In genomic region chr1:153097017-153097675, GRCm38 (mm10) we compare ENCODE assay signal across 21 mouse cellular contexts.
A peak's percentile ranks its signal among the peaks of the same experiment; 100 is the strongest.
DNase-seq lines count a peak whose midpoint lies in the region; ATAC-seq and TF ChIP-seq lines count a peak whose summit lies in the region.
"Had no signal": no experiment of that assay in that cellular context is flagged by ENCODE, and none has a peak within 500 bp of the region (broad histone marks: within the 10 kb centered on the region; RNA-seq: fewer than 3 reads in every experiment).

No protein-coding gene starts in this region.

- no peak for DNase-seq in forebrain, postnatal 0 days
- DNase-seq in forebrain, embryonic 10.5 days (ENCODE audit: extremely low spot score, low spot score), result no peak
- no peak for DNase-seq in kidney, adult 11 months
- DNase-seq in midbrain, postnatal 0 days (ENCODE audit: low spot score), result no peak
- DNase-seq in midbrain, embryonic 10.5 days (ENCODE audit: low spot score), result no peak
- DNase-seq in liver, embryonic 11.5 days (ENCODE audit: low spot score), result no peak
- no peak for DNase-seq in ovary, adult 18-20 months (ENCODE audit: low spot score)
- DNase-seq: adrenal gland, postnatal 36 days; cerebellum, adult 9-11 months; gastrocnemius, postnatal 14 days; heart, adult 18-20 months; kidney, postnatal 14 days; layer of hippocampus, postnatal 36 days had no signal

- no peak overlapping the region for H3K4me2 ChIP-seq in forebrain, postnatal 0 days (ENCODE audit: low read depth)
- H3K4me2 ChIP-seq in kidney, embryonic 16.5 days (replicated peaks; ENCODE audit: low read depth, low read length), result no peak overlapping the region
- H3K4me2 ChIP-seq in midbrain, postnatal 0 days (ENCODE audit: low read depth, low read length, poor library complexity, severe bottlenecking), result no peak overlapping the region
- H3K4me2 ChIP-seq in liver, embryonic 11.5 days, result no peak overlapping the region
- H3K4me2 ChIP-seq: hindbrain, embryonic 13.5 days; limb, embryonic 12.5 days; liver, embryonic 12.5 days; neural tube, embryonic 12.5 days had no signal

- no peaks in the 10 kb centered on the region for H3K4me1 ChIP-seq in forebrain, postnatal 0 days (ENCODE audit: insufficient read depth)
- peaks cover 64% of the 10 kb centered on the region for H3K4me1 ChIP-seq in forebrain, embryonic 10.5 days
- peaks cover 20% of the 10 kb centered on the region for H3K4me1 ChIP-seq in kidney, embryonic 16.5 days (ENCODE audit: insufficient read depth, low read length)
- no peaks in the 10 kb centered on the region for H3K4me1 ChIP-seq in midbrain, postnatal 0 days (ENCODE audit: insufficient read depth, low read length)
- H3K4me1 ChIP-seq in midbrain, embryonic 10.5 days, result peaks cover 44% of the 10 kb centered on the region
- H3K4me1 ChIP-seq in liver, embryonic 11.5 days (replicated peaks; ENCODE audit: control insufficient read depth, insufficient read depth, low read length), result no peaks in the 10 kb centered on the region

- H3K27me3 ChIP-seq in forebrain, postnatal 0 days (ENCODE audit: insufficient read depth, low read length), result no peaks in the 10 kb centered on the region
- H3K27me3 ChIP-seq in forebrain, embryonic 10.5 days (ENCODE audit: poor library complexity, severe bottlenecking), result peaks cover 37% of the 10 kb centered on the region
- H3K27me3 ChIP-seq in kidney, embryonic 16.5 days (ENCODE audit: insufficient read depth, low read length), result no peaks in the 10 kb centered on the region
- H3K27me3 ChIP-seq in midbrain, postnatal 0 days (ENCODE audit: insufficient read depth, low read length), result no peaks in the 10 kb centered on the region
- peaks cover 21% of the 10 kb centered on the region for H3K27me3 ChIP-seq in midbrain, embryonic 10.5 days (ENCODE audit: low read depth, poor library complexity, severe bottlenecking)
- H3K27me3 ChIP-seq in liver, embryonic 11.5 days (replicated peaks; ENCODE audit: control insufficient read depth, insufficient read depth, low read length), result 0 out of 2 replicates have a peak, but pooled peaks cover 5% of the 10 kb centered on the region
- H3K27me3 ChIP-seq: limb, embryonic 12.5 days; neural tube, embryonic 12.5 days had no signal

- H3K9ac ChIP-seq in forebrain, postnatal 0 days, result no peak overlapping the region
- no peak overlapping the region for H3K9ac ChIP-seq in kidney, embryonic 16.5 days (replicated peaks; ENCODE audit: low read length)
- no peak overlapping the region for H3K9ac ChIP-seq in midbrain, postnatal 0 days (replicated peaks; ENCODE audit: low read length, poor library complexity, severe bottlenecking)
- no peak overlapping the region for H3K9ac ChIP-seq in liver, embryonic 11.5 days (ENCODE audit: low read depth, low read length)
- H3K9ac ChIP-seq: hindbrain, embryonic 13.5 days; limb, embryonic 12.5 days; liver, embryonic 12.5 days; neural tube, embryonic 12.5 days had no signal

- ATAC-seq in forebrain, postnatal 0 days, result no peak
- no peak for ATAC-seq in kidney, embryonic 16.5 days (ENCODE audit: low FRiP score, low TSS enrichment)
- no peak for ATAC-seq in midbrain, postnatal 0 days (ENCODE audit: low FRiP score)
- ATAC-seq in liver, embryonic 11.5 days (replicated peaks; ENCODE audit: low FRiP score), result no peak
- ATAC-seq: forebrain, embryonic 16.5 days; inflammation-experienced regulatory T-cells, adult 6 months; liver, embryonic 12.5 days had no signal

- WGBS in forebrain, postnatal 0 days, result 91% methylated on average over 6 of the region's 6 CpGs
- 84% methylated on average over 6 of the region's 6 CpGs for WGBS in forebrain, embryonic 10.5 days
- WGBS in kidney, embryonic 16.5 days, result 90% methylated on average over 6 of the region's 6 CpGs
- WGBS in midbrain, postnatal 0 days, result 93% methylated on average over 6 of the region's 6 CpGs
- WGBS in midbrain, embryonic 10.5 days, result 88% methylated on average over 6 of the region's 6 CpGs
- WGBS in liver, embryonic 11.5 days, result 84% methylated on average over 6 of the region's 6 CpGs

- H3K4me3 ChIP-seq in forebrain, postnatal 0 days (ENCODE audit: low read depth, low read length), result no peak overlapping the region
- H3K4me3 ChIP-seq in forebrain, embryonic 10.5 days, result no peak overlapping the region
- no peak overlapping the region for H3K4me3 ChIP-seq in kidney, embryonic 16.5 days (ENCODE audit: low read length)
- H3K4me3 ChIP-seq in midbrain, postnatal 0 days (ENCODE audit: low read depth, low read length), result no peak overlapping the region
- H3K4me3 ChIP-seq in midbrain, embryonic 10.5 days, result no peak overlapping the region
- no peak overlapping the region for H3K4me3 ChIP-seq in liver, embryonic 11.5 days (ENCODE audit: low read depth, low read length)
- H3K4me3 ChIP-seq: hindbrain, embryonic 13.5 days; limb, embryonic 12.5 days; liver, embryonic 12.5 days; neural tube, embryonic 12.5 days had no signal

- peaks cover 4% of the 10 kb centered on the region for H3K36me3 ChIP-seq in forebrain, postnatal 0 days (ENCODE audit: insufficient read depth)
- no peaks in the 10 kb centered on the region for H3K36me3 ChIP-seq in forebrain, embryonic 10.5 days (replicated peaks)
- H3K36me3 ChIP-seq in kidney, embryonic 16.5 days (ENCODE audit: insufficient read depth, low read length), result no peaks in the 10 kb centered on the region
- H3K36me3 ChIP-seq in midbrain, postnatal 0 days (ENCODE audit: insufficient read depth, low read length), result peaks cover 2% of the 10 kb centered on the region; the same call in 1 of the 2 replicates
- no peaks in the 10 kb centered on the region for H3K36me3 ChIP-seq in midbrain, embryonic 10.5 days
- H3K36me3 ChIP-seq in liver, embryonic 11.5 days (ENCODE audit: control insufficient read depth, insufficient read depth, low read length), result no peaks in the 10 kb centered on the region
- H3K36me3 ChIP-seq: G1E; limb, embryonic 12.5 days; liver, embryonic 12.5 days had no signal

- TF ChIP-seq CTCF in forebrain, postnatal 0 days (IDR thresholded peaks at IDR 0.05; ENCODE audit: low read depth), result 0 out of 2 replicates have a peak, but pooled peaks have one; percentile 7
- peak; percentile 16; the same call in 1 of the 2 replicates for TF ChIP-seq CTCF in midbrain, postnatal 0 days (IDR thresholded peaks at IDR 0.05)

- H3K27ac ChIP-seq in forebrain, postnatal 0 days (ENCODE audit: low read depth, low read length), result no peak overlapping the region
- H3K27ac ChIP-seq in forebrain, embryonic 10.5 days, result no peak overlapping the region
- H3K27ac ChIP-seq in kidney, embryonic 16.5 days (ENCODE audit: low read length), result peak overlapping the region; percentile 48
- H3K27ac ChIP-seq in midbrain, postnatal 0 days (ENCODE audit: low read depth, low read length), result no peak overlapping the region
- H3K27ac ChIP-seq in midbrain, embryonic 10.5 days (replicated peaks), result no peak overlapping the region
- H3K27ac ChIP-seq in liver, embryonic 11.5 days (ENCODE audit: low read depth, low read length), result no peak overlapping the region
- H3K27ac ChIP-seq: hindbrain, embryonic 13.5 days; liver, embryonic 12.5 days; neural tube, embryonic 12.5 days had no signal

- no peaks in the 10 kb centered on the region for H3K9me3 ChIP-seq in forebrain, postnatal 0 days (ENCODE audit: low read length)
- H3K9me3 ChIP-seq in forebrain, embryonic 10.5 days, result no peaks in the 10 kb centered on the region
- H3K9me3 ChIP-seq in kidney, embryonic 16.5 days (ENCODE audit: low read length), result no peaks in the 10 kb centered on the region
- H3K9me3 ChIP-seq in midbrain, postnatal 0 days (ENCODE audit: low read length), result no peaks in the 10 kb centered on the region
- no peaks in the 10 kb centered on the region for H3K9me3 ChIP-seq in midbrain, embryonic 10.5 days (replicated peaks)
- no peaks in the 10 kb centered on the region for H3K9me3 ChIP-seq in liver, embryonic 11.5 days (ENCODE audit: control insufficient read depth, low read length)
- H3K9me3 ChIP-seq: G1E; hindbrain, embryonic 13.5 days; limb, embryonic 12.5 days; liver, embryonic 12.5 days; neural tube, embryonic 12.5 days had no signal
